Mouse (Mus musculus) E14TG2a.4 (cell line): ENCODE measurements around the gene Inf2.

Experiments
- CTCF ChIP-seq: conservative IDR thresholded peaks from 2 replicates; pipeline ENCODE4 v1.5.1; 2014; ENCODE audit warnings: low read length
- NANOG ChIP-seq: IDR thresholded peaks from 2 replicates; pipeline ENCODE4 v1.6.1; 2014; ENCODE audit warnings: borderline replicate concordance, low read length, mixed read lengths

GRCm38 (mm10) chr12:112576749-112577148, 11.8 kb upstream of the Inf2 start:
- TF ChIP-seq CTCF = no peak
- TF ChIP-seq NANOG = no peak
